Mouse (Mus musculus): ENCODE results near the gene Gramd1b.
A peak's percentile ranks its signal among the peaks of the same experiment; 100 is the strongest.

Gramd1b gene

DNA sequence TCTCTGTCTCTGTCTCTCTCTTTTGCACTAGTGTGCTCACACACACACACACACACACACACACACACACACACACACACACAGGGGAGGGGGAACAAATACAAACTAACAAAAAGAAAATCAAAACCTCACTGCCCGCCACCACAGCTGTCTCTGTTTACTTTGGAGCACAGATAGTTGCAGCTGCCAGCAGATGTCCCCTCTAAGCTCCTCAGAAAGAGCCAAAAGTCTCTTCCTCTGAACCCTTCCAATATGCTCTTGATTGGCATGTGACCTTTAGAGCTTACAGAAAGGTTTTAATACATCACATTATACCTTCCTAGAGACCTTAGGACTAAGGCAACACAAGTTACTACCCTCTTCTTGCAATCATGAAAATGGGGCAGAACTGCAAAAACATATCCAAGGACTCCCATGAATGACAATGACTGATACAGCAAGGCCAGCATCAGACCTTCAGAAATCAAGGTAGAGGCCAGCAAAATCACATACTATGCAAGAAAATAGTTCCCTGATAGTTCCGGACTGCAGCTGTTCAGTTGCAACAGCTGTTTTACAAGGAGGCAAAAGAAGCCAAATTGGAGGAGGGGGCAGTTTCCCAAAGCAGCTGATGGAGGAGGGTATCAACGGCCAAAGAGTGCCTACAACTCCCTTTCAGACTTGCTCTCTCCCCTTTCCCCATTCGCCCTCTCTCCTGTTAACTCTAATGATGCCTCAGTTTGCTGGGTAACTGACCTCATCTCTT lies 72.5 kb downstream of the Gramd1b start:
- DNase-seq (ENCODE audit: low read depth, low spot score), result no peak

DNA sequence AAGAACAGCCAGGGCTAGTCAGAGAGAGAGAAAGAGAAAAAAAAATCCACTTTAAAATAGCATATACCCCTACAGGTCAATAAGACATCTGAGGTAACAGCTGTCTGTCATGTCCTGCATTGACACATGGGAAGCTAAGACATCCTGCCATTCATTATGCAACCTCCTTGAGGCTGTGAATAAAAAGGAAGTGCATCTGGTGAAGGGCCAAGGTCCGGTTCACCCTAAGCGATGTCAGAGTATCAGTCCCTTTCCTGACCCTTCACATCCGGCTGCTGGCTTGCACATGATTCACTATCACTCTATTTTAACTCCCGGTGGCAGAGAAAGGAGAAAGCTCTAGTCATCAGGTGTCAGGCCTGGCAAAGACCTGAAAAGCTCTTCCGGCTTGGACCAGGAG lies 73.7 kb downstream of the Gramd1b start:
- no peak for DNase-seq (ENCODE audit: low read depth, low spot score)

DNA sequence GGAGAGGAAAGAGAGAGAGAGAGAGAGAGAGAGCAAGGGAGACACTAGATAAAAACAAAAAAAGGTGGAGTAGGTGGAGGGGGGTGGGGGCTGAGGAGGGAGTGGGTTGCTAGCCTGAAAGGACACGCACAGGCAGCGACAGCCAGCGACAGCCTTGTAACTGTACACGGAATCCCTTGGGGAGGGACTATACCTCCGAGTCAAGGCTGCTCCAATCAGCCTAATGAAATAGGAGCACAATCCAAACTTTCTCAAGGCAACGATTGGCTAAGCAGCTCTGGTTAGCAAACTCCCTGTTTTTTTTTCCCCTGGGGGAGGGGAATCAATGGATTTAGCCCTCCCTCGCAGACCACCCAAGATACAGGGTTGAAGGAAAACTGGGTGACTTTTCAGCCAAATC lies 75.0 kb downstream of the Gramd1b start:
- DNase-seq (ENCODE audit: low read depth, low spot score), result peak; percentile 76

DNA sequence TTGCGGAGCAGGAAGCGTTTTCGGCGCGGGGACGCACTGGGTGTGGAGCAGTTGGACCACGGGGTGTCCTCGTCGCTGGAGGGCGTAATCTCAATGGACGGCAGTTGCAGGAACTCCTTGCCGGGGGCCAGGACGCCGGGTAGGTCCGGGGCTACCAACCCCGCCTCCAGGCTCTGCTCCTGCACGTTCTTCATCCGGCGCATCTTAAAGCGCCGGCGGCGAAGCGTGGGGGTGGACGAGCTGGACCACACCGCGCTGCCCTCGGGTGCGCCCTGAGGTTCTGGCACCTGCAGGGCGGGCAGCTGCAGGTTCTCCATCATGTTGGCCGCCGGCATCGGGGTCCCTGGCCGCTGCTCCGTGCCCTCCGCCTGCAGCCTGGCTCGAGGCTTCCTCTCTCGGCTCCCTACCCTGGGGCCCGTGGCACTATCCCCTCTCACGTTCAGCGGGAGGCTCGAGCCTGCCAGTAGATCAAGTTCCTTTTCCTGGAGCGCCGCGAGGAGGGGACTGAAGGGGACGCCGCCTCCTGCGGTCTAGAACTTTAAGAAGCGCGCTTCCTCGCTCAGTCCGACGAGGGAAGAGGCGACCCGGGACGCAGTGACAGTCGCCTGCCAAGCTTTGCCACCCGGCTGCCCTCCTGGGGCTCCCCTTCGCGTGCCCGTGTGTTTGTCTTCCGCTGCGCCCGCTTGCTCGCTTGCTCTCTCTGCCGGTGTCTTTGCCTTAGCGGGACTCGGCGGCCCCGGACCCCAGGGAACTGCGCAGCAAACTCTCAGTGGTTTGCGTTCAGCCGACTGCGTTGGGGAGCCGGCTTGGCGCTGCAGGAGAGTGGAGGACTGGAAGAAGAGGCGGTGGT lies 75.6 kb downstream of the Gramd1b start:
- DNase-seq (ENCODE audit: low read depth, low spot score), result peak; percentile 47

DNA sequence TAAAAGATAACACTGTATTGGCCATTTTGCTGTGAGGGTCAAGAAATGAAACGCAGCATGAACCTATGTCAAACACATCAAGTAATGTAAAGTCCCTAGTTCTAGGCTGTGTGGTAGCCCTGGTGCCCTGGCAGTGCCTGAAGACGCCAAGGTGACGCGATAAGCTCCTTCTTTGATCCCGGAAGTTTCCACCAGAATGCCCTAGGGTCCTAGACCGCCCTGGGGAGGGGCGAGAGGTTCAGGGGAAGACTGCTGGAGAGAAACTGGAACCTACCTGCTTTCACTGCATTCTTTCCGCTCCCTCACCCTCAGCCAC lies 76.2 kb downstream of the Gramd1b start:
- no peak for DNase-seq (ENCODE audit: low read depth, low spot score)

DNA sequence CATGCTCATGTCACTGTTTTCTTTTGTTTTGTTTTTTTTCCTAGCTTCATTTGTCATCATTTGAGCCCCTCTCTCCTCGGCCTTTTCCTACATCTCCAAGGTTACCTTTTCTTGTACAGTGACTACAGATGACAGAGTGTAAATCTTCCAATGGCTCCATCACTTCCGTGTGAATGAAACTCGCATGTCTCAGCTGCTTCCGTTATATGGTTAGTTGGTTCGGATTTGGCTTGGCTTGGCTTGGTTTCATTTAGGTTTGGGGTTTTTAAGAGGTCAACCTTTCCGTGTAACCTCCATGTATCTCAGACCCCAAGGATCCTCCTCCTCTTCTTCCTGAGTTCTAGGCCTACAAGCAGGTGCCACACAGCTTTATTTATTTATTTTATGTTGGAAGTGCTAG lies 77.3 kb downstream of the Gramd1b start:
- DNase-seq (ENCODE audit: low read depth, low spot score), result no peak

DNA sequence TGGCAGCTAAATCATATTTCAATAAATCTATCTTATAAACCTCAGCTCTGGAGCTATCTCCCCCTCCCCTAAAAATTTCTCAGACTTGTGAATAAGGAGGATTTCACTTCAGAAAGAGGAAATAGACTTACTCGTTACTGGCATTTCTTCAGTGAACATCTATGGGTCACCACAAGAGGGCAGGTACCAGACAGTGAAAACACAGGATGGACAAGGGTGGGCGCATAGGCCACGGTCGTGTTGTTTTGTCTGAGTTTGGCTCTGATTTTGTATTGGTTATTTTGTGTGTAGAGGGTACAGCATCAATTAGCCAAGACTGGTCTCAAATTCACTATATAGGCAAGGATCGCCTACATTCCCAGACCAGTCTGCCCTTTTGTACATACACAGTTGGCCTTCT lies 79.0 kb downstream of the Gramd1b start:
- DNase-seq (ENCODE audit: low read depth, low spot score), result no peak

DNA sequence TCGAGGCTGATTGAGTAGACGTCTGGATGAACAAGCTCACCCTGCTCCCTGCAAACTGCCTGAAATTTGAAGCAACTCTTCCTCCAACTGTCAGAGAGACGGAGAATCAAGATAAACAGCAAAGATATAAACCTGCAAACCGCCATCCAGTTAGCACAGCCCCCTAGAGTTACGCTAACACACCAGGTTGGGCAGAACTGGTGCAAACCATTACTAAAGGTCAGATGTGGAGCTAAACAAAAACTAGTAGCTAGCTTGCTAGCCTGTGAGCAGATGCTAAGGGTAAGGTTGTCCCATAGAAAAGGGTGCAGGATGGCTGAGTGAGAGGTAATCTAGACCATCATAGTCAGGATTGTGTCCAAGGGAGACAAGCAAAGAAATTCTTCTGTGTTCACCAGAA lies 80.4 kb downstream of the Gramd1b start:
- no peak for DNase-seq (ENCODE audit: low read depth, low spot score)

DNA sequence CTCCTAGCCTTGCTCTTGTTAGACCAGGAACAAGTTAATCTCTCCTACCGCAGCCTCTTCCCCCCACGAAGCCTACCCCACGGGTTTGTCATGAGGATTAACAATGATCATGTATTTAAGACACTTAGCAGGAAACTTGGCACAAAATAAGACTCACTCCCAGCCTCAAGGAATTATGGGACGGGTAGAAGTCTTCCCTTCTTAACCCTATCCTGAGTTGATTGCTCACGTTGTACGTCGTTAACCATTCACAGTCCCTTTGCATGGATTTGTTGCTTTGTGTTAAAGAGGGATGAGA lies 80.8 kb downstream of the Gramd1b start:
- no peak for DNase-seq (ENCODE audit: low read depth, low spot score)

DNA sequence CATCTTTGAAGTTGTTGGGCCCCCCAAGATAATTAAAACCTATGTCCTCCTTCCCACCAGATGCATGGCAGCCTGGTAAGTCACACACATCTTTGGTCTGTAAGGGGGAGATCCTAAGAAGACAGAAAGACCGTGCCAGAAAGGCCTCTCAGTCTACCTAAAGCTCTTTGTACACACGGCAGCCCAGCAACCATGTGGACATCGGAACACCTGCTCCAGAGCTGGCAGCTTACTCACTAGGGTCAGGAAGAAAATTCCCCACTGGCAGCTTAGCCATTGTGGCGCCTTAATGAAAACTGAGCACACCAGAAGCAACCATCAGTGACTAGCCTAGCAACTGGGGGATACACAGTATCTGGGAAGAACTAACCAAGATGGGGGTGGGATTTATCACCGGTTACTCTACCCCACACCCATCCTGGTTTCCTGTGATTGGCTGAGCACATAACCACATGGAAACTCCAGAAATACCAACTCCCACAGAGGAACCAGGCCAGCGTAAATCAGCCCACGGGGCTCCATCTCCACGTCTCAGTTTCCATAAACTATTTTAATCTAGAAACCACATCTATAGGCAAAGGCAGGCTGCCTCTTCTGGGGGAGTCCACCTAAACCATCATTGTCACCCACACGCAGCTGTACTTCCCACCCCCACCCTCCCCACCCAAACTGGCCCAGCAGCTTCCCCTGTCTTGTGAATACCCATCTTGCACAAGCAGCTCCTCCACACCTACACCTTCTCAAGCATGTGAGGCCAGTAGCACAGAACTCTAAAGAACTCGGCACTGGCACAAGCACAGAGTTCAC lies 81.4 kb downstream of the Gramd1b start:
- DNase-seq (ENCODE audit: low read depth, low spot score), result no peak

DNA sequence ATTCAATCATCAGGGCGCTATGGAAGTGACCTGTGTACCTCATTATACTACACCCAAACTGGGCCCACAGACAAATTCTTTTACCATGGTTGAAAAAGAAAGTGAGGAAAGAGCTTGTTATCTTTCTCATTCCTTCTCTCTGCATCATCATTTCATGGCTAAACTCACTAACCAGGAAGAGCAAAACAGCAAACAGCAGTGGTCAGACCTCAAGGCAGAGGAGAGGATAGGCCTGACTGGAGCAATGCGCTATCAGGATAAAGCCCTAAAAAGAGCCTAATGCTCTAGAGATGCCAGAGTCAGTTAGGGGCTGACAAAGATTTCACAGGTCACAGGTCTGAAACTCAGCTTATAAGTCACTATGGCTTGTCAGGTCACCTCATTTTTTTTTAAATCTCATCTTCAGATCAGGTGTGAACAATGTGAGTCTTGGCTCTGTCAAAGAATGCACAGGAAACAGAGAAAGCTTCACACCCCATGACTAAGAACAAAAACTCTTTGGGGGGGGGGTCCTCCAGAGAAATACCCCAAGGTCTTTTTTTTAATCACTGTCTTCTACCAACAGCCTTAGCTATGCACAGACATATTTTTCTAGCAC lies 82.4 kb downstream of the Gramd1b start:
- no peak for DNase-seq (ENCODE audit: low read depth, low spot score)

DNA sequence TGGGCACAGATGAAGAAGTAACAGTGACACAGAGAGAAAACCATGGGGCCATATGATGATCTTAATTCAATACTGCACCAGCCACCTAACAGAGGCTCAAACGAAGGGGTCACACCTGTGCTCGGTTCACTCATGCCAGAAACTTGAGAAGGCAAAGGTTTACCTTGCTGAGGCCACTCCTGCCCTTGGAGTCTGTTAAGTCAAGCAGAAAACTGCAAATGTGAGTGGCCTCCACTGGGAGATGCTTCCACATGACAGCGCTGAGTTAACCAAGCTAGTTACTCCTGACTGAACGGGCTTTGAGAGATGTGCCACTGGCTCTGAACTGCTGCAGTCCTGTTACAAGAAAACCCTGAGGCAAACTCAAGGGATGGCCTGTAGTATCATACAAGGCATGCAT lies 83.9 kb downstream of the Gramd1b start:
- no peak for DNase-seq (ENCODE audit: low read depth, low spot score)

DNA sequence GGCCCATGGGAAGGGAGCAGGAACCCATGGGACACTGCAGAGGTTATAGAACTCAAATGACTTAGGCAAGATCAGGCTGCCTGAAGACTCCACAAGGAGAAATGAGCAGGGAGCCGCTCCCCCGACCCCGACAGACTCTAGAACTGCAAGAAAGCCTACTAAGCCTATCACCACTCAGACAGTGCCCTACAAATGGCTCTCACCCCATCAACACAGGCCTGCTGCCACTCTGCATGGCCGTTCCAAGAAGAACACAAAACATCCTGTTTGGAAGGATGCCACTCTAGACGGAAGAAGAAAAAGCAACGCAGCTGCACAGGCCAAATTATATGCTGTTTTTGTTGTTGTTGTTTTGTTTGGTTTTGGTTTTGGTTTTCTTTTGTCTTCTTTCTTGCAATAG lies 86.2 kb downstream of the Gramd1b start:
- DNase-seq (ENCODE audit: low read depth, low spot score), result no peak

DNA sequence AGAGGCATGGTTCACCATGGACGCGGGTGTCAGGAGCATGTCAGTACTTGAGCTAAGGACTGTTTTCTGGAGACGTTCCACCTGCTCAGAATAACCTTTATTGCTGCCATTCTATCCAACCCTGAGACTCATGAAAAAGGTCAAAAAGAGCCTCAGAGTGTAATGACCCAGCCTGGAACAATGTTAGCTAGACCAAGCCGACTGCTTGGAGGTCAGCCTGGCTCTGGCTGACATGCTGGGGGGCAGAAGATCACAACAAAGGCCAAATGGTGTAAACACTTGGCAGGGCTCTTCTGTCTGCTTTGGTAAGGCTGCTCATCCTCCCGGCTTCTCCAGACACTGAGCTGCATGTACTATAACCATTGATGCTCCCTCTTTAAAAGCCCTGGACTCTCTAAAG lies 88.4 kb downstream of the Gramd1b start:
- no peak for DNase-seq (ENCODE audit: low read depth, low spot score)

DNA sequence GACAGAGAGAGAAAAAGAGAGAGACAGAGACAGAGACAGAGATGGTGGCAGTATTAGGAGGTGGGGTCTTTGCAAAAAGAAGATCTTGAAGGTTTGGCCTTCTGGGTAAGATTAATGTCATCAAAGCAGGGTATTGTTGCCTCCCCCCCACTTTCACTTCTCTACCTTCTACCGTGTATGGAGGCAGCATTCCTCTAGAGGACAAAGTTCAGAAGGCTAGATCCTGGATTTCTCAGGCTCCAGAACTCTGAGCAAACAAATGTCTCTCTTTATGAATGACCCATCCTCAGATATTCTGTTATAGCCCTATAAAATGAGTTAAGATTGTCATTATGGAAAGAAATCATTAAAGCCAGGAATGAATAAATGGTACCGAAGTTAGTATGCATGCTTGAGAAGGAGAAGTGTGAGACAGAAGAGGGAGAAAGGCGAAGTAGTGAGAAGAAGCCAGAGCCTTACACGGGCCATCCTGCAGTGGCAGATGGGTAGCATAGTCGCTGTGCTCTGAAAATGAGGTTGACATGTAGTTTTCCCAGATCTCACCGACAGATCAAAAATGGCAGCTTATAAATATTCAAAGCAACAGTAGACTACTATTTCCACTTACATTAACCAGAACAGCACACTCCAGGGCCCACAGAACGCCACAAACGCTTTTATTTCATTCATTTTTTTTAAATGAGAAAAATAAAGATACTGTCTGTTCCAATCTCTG lies 91.1 kb downstream of the Gramd1b start:
- DNase-seq (ENCODE audit: low read depth, low spot score), result no peak

DNA sequence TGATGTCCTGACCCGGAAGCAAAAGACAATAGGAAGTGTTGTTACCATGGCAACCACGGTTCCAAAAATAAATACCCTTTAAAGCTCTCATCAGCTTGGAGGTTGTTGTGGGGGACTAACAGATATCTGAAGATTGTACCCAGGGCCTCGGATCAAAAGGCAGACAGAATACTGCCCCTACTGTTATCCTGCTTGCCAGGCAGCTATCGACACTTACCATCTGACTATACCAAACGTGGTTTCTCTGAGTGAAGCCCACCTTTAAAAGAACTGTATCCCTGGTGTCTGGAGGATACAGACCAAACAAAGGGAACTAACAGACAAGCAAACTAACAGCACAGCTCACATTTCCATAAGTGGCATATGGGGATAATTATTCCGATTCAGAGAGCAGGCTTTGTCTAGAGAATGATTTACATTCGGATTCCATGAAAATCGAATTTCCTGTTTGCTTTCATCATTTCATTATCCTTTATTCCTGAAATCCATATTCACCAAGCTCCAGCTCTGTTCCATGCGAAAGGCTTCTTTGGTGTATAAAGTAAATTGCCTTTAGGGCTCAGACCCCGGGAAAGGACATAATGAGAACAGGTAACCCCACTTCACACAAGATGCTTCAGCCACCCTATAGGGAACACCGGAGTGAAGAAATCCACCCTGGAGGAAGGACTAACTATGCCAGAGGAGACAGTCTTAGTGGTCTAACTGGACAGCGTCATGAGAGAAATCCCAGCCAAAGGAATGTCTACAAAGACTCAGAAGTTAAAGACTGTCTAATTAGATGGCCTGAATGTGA lies 92.3 kb downstream of the Gramd1b start:
- peak; percentile 45 for DNase-seq (ENCODE audit: low read depth, low spot score)

DNA sequence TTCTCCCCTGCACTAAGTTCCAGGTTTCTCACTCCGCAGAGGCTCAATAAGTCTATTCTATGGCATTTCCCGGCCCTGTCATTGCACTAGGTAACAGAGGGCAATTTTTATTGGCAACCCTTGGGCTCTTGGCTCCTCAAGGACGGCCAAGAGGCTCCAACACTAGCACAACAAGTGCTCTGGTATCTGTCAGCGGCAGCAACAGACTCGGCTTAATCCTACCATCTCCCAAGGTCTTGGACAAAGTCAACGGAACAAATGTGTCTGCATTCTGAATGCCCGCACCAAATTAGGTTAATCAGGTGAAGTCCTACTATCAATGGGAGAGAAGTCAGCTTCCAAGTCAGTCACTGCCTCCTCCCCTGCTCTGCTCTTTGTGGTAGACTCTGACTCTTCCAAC lies 93.3 kb downstream of the Gramd1b start:
- no peak for DNase-seq (ENCODE audit: low read depth, low spot score)

DNA sequence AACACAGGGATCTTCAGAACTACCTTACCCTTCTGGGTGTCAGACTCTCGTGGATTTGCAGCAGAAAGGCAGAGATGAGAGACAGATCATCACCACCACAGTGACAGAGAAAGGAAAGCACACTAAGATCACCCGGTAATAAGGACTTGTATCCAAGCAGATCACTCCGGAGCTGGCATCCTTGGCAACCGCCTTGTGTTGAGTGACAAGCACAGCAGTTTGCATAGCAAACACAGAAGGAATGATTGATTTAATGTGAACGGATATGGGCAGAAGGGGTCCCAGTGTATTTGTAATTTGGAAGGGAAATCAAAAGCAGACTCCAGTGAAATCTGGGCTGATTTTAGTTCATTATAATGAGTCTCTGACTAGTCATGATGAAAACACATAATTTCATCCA lies 97.9 kb downstream of the Gramd1b start:
- DNase-seq (ENCODE audit: low read depth, low spot score), result no peak

DNA sequence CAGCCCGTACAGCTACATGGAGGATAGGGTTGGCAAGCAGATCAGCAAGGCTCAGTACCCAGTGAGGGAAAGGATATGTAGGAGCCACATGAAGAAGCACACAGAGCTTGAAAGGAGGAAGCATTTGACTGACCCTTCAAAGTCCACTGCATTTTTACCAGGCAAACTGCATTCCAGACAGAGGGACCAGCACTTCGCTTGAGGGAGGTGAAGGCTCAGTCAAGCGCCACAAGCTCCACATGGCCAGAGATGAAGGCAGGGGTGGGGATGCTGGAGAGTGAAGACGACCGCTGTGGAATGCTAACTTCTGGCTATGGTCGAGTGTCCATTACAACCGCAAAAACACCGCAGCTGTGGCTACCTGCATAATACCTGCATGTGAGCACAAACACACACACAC lies 100.2 kb downstream of the Gramd1b start:
- DNase-seq (ENCODE audit: low read depth, low spot score), result no peak

DNA sequence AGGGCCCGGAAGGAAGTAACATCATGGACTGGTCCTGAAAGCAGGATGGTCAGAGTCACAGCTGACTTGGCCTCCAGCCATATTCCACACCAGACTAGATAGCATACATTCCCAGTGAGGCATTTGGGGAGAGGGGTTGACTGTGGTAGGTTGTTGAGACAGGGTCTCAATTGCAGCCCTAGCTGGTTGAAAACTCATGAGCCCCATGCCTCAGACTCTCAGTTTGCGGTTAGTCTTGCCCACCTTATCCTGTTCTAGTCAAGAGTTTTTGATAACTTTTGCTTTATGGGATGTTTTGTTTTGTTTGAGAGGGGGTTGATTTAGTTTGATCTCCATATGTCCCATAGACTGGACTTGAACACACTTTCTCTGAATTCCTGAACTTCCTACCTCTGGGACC lies 103.5 kb downstream of the Gramd1b start:
- DNase-seq (ENCODE audit: low read depth, low spot score), result no peak
